Mouse (Mus musculus): Measurements from ENCODE around the gene Foxm1.

The Foxm1 gene

GRCm38 (mm10) chr6:128425046-128425445, 62.3 kb downstream of the Foxm1 start:
- DNase-seq (ENCODE audit: low spot score), result no peak
